Mouse (Mus musculus) stomach, embryonic 14.5 days (tissue): Measurements from ENCODE around the gene Ergic3. TPM values are rescaled to one million over a fixed set of nuclear protein-coding genes. Genes with fewer than 3 reads are reported as not detected.
A peak's percentile ranks its signal among the peaks of the same experiment; 100 is the strongest.

ENCODE experiments used
- ATAC-seq: fragments of 200-750 bp; cut with Nextera tagmentation; 2 replicates; pipeline ENCODE4 v1.8.0; 2017; ENCODE audit warnings: low read depth, moderate TSS enrichment; ENCODE audit not compliant: insufficient number of reproducible peaks, insufficient read depth, low FRiP score
- H3K27ac ChIP-seq: fragments of 300-500 bp; sonication (generic); 2 replicates; pipeline ENCODE4 v1.5.1; 2014; ENCODE audit warnings: mild to moderate bottlenecking, low read length, moderate library complexity, mixed read lengths
- H3K27me3 ChIP-seq: fragments of 300-500 bp; sonication (generic); 2 replicates; pipeline ENCODE4 v1.6.1; 2014; ENCODE audit warnings: low read length, control low read depth, mixed read lengths; ENCODE audit not compliant: control insufficient read depth, insufficient read depth
- H3K36me3 ChIP-seq: fragments of 300-500 bp; sonication (generic); 2 replicates; pipeline ENCODE4 v1.6.1; 2014; ENCODE audit warnings: mild to moderate bottlenecking, control low read depth, low read length, moderate library complexity, mixed read lengths; ENCODE audit not compliant: control insufficient read depth, insufficient read depth
- H3K4me1 ChIP-seq: fragments of 300-500 bp; sonication (generic); 2 replicates; pipeline ENCODE4 v1.6.1; 2014; ENCODE audit warnings: low read length, control low read depth, mixed read lengths; ENCODE audit not compliant: control insufficient read depth, insufficient read depth
- H3K4me2 ChIP-seq: fragments of 300-500 bp; sonication (generic); replicated peaks from 2 replicates; pipeline ENCODE4 v1.6.1; 2014; ENCODE audit warnings: low read depth, low read length, control low read depth
- H3K4me3 ChIP-seq: fragments of 300-500 bp; sonication (generic); 2 replicates; pipeline ENCODE4 v1.5.1; 2014; ENCODE audit warnings: low read depth, low read length, control low read depth
- H3K9ac ChIP-seq: fragments of 300-500 bp; sonication (generic); replicated peaks from 2 replicates; pipeline ENCODE4 v1.6.1; 2014; ENCODE audit warnings: low read depth, mild to moderate bottlenecking, control low read depth, low read length, moderate library complexity, mixed read lengths
- H3K9me3 ChIP-seq: fragments of 300-500 bp; sonication (generic); 2 replicates; pipeline ENCODE4 v1.6.1; 2016; ENCODE audit warnings: low read depth, low read length, control low read depth; ENCODE audit not compliant: control insufficient read depth
- WGBS: fragments of 180-500 bp; shearing (Covaris S2); extraction: QIAGEN DNeasy Blood & Tissue Kit; methylation state at CpG from one replicate; pipeline ENCODE4 v1.1.7; 2014; 5-methylcytosine and 5-hydroxymethylcytosine counted together
- polyA plus RNA-seq: library from polyadenylated mRNA; unstranded; fragments of >200 nt; fragmentation: Nextera tagmentation; extraction: Ambion mirVana; gene quantifications from 2 replicates; pipeline ENCODE4 v1.2.1, GENCODE M21; 2014

Gene Ergic3
- polyA plus RNA-seq, 1 experiment from 2014 or later: 266 TPM

DNA sequence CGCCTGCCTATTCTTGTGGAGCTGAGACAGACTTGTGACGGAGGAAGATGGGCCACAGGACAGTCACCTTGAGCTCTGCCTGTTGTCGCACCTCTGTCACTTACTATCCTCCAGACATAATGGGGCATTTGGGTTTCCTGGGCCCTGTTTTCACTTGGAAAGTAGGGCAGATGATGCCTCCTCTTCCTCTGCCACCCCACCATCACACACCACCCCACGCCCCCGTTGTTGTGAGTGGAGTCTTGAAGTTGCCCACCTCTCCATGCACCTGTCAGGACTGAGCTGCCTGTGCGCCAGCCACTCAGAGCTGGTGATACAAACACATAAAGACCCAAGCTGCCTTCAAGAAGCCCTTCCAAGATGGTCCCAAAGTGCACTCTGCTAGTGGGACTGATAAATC, 20.7 kb upstream of the Ergic3 start:
- peaks cover 88% of the 10 kb centered on the region for H3K36me3 ChIP-seq
- no peak overlapping the region for H3K9ac ChIP-seq
- WGBS: 95% methylated on average over 6 of the region's 6 CpGs
- no peak overlapping the region for H3K4me3 ChIP-seq
- H3K4me1 ChIP-seq: no peaks in the 10 kb centered on the region
- ATAC-seq: no peak
- no peaks in the 10 kb centered on the region for H3K27me3 ChIP-seq
- H3K27ac ChIP-seq: no peak overlapping the region
- H3K4me2 ChIP-seq: no peak overlapping the region
- no peaks in the 10 kb centered on the region for H3K9me3 ChIP-seq

- WGBS: 72% methylated on average over 4 of the region's 4 CpGs
- Histone ChIP-seq H3K9ac (no peak overlapping the region), H3K27me3 (no peaks in the 10 kb centered on the region), H3K4me2 (no peak overlapping the region), H3K36me3 (peaks cover 87% of the 10 kb centered on the region), H3K27ac (no peak overlapping the region), H3K9me3 (no peaks in the 10 kb centered on the region), H3K4me1 (no peaks in the 10 kb centered on the region), H3K4me3 (no peak overlapping the region)
- ATAC-seq: peak; percentile 39; the same call in 1 of the 2 replicates
These were observed 18.8 kb upstream of the Ergic3 start for GRCm38 (mm10) chr2:155989085-155989484.

- H3K9ac ChIP-seq: no peak overlapping the region
- H3K36me3 ChIP-seq: peaks cover 85% of the 10 kb centered on the region
- no peaks in the 10 kb centered on the region for H3K4me1 ChIP-seq
- H3K4me3 ChIP-seq: no peak overlapping the region
- H3K4me2 ChIP-seq: no peak overlapping the region
- no peaks in the 10 kb centered on the region for H3K9me3 ChIP-seq
- H3K27ac ChIP-seq: no peak overlapping the region
- H3K27me3 ChIP-seq: no peaks in the 10 kb centered on the region
- 89% methylated on average over 10 of the region's 10 CpGs for WGBS
- ATAC-seq: no peak
These were observed 16.7 kb upstream of the Ergic3 start for GRCm38 (mm10) chr2:155991151-155991550.

DNA sequence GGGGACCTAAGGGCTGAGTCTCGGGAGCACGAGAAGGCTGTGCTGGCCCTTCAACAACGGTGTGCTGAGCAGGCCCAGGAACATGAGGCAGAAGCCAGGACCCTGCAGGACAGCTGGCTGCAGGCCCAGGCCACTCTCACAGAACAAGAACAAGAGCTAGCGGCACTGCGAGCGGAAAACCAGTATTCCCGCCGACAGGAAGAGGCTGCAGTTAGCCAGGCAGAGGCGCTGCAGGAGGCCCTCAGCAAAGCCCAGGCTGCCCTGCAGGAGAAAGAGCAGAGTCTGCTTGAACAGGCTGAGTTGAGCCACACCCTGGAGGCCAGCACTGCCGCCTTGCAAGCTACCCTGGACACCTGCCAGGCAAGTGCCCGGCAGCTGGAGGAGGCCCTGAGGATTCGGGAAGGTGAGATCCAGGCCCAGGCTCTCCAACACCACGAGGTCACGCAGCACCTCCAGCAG, 16.0 kb upstream of the Ergic3 start:
- H3K9ac ChIP-seq: no peak overlapping the region
- no peak overlapping the region for H3K27ac ChIP-seq
- no peak for ATAC-seq
- H3K4me2 ChIP-seq: no peak overlapping the region
- 82% methylated on average over 14 of the region's 14 CpGs for WGBS
- H3K27me3 ChIP-seq: no peaks in the 10 kb centered on the region
- peaks cover 89% of the 10 kb centered on the region for H3K36me3 ChIP-seq
- H3K9me3 ChIP-seq: no peaks in the 10 kb centered on the region
- no peak overlapping the region for H3K4me3 ChIP-seq
- H3K4me1 ChIP-seq: no peaks in the 10 kb centered on the region

- WGBS: 88% methylated on average over 4 of the region's 4 CpGs
- Histone ChIP-seq H3K9ac (no peak overlapping the region), H3K4me1 (peaks cover 6% of the 10 kb centered on the region), H3K27ac (no peak overlapping the region), H3K36me3 (peaks cover 2% of the 10 kb centered on the region), H3K4me2 (no peak overlapping the region), H3K27me3 (no peaks in the 10 kb centered on the region), H3K4me3 (no peak overlapping the region), H3K9me3 (no peaks in the 10 kb centered on the region)
- ATAC-seq: no peak
These were observed 2.5 kb upstream of the Ergic3 start for GRCm38 (mm10) chr2:156005393-156005792.

- H3K27me3 ChIP-seq: no peaks in the 10 kb centered on the region
- H3K9ac ChIP-seq: no peak overlapping the region
- no peaks in the 10 kb centered on the region for H3K4me1 ChIP-seq
- no peak overlapping the region for H3K4me3 ChIP-seq
- 92% methylated on average over 3 of the region's 3 CpGs for WGBS
- no peaks in the 10 kb centered on the region for H3K9me3 ChIP-seq
- no peak for ATAC-seq
- H3K27ac ChIP-seq: no peak overlapping the region
- peaks cover 56% of the 10 kb centered on the region for H3K36me3 ChIP-seq
- H3K4me2 ChIP-seq: no peak overlapping the region
These were observed 10.3 kb downstream of the Ergic3 start for GRCm38 (mm10) chr2:156018106-156018505.

DNA sequence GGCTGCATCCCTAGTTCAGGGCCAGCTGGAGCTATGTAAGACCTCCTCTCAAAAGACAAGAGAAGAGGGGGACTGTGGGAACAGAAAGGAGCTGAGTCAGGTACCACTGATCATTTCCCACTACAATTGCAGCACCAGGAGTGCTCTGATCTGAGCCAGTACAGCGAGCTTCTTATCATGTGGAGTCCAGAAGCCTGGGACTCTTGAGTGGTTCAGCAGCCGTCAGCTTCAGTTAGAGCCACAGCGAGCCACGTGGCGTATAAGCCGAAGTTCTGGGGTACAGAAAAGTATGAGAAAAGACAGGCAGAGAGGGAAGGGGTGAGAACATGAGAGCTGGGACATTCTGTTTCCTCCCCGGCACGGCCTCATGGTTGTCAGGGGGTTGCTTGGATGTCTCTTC, 13.4 kb downstream of the Ergic3 start:
- Histone ChIP-seq H3K4me2 (no peak overlapping the region), H3K9me3 (no peaks in the 10 kb centered on the region), H3K27ac (no peak overlapping the region), H3K4me1 (no peaks in the 10 kb centered on the region), H3K27me3 (no peaks in the 10 kb centered on the region), H3K36me3 (peaks cover 29% of the 10 kb centered on the region), H3K9ac (no peak overlapping the region), H3K4me3 (no peak overlapping the region)
- 86% methylated on average over 8 of the region's 8 CpGs for WGBS
- ATAC-seq: no peak

DNA sequence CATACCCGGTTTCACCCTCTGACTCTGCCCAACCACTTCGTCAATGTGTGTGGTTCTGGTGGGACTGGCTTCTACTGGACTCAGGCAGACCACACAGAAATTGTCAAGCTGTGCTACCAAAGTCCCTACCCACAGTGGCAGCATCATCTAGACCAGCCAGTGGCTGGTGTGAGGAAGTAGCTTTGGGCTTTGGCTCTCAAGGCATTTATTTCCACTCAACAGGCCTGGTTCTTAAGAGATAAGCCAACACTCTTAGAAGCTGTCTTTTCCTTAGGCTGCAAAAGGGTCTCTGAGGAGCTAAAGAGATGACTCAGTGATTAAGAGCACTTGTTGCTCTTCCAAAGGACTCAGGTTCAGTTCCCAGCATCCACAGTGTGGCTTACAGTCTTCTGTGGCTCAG, 13.9 kb downstream of the Ergic3 start:
- no peak for ATAC-seq
- Histone ChIP-seq H3K4me3 (no peak overlapping the region), H3K9ac (no peak overlapping the region), H3K27ac (no peak overlapping the region), H3K4me1 (no peaks in the 10 kb centered on the region), H3K36me3 (peaks cover 24% of the 10 kb centered on the region), H3K9me3 (no peaks in the 10 kb centered on the region), H3K4me2 (no peak overlapping the region), H3K27me3 (no peaks in the 10 kb centered on the region)
- 89% methylated on average over 2 of the region's 2 CpGs for WGBS

- H3K4me2 ChIP-seq: no peak overlapping the region
- no peaks in the 10 kb centered on the region for H3K27me3 ChIP-seq
- H3K4me3 ChIP-seq: no peak overlapping the region
- no peaks in the 10 kb centered on the region for H3K9me3 ChIP-seq
- no peak for ATAC-seq
- no peaks in the 10 kb centered on the region for H3K4me1 ChIP-seq
- no peaks in the 10 kb centered on the region for H3K36me3 ChIP-seq
- no peak overlapping the region for H3K27ac ChIP-seq
- no peak overlapping the region for H3K9ac ChIP-seq
These were observed 17.6 kb downstream of the Ergic3 start for GRCm38 (mm10) chr2:156025482-156025881.
